Mouse (Mus musculus): ENCODE results near the gene Adamts14. TPM values are rescaled to one million over a fixed set of nuclear protein-coding genes. Genes with fewer than 3 reads are reported as not detected.

Adamts14 gene
- polyA plus RNA-seq, 1 experiment from 2014 or later: 0.29 TPM

DNA sequence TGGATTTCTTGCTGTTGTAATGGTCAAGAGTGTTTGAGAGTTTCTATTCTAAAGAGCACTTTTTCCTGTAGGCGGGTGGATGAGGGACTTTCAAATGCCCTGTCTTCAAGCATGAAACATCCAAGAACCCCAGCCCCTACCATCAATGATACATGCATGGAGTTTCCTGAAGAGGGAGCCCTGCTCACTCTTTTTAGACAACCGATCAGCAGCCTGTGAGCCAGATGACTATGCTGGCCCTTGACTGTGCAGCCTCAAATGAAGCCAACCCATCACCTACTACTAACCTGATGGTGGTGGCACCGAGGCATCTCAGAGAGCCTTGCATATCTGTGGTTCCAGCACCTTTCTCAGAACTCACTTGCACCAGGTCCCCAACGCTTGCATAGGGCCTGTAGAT is 100.7 kb downstream of the Adamts14 start:
- no peak overlapping the region for H3K4me3 ChIP-seq (ENCODE audit: low read depth, low read length)
- H3K36me3 ChIP-seq (ENCODE audit: control insufficient read depth, insufficient read depth, low read length): no peaks in the 10 kb centered on the region
- 83% methylated on average over 4 of the region's 4 CpGs for WGBS
- ATAC-seq: no peak
- H3K9ac ChIP-seq (ENCODE audit: low read depth, low read length): no peak overlapping the region
- no peaks in the 10 kb centered on the region for H3K27me3 ChIP-seq (ENCODE audit: control insufficient read depth, insufficient read depth, low read depth, low read length)
- H3K9me3 ChIP-seq (replicated peaks; ENCODE audit: control insufficient read depth, low read length, poor library complexity, severe bottlenecking): no peaks in the 10 kb centered on the region
- H3K4me2 ChIP-seq (ENCODE audit: low read length): no peak overlapping the region
- H3K27ac ChIP-seq (ENCODE audit: low read length): no peak overlapping the region
- H3K4me1 ChIP-seq (ENCODE audit: control insufficient read depth, insufficient read depth, low read length): no peaks in the 10 kb centered on the region

GRCm38 (mm10) chr10:61171654-61172053 is 101.6 kb downstream of the Adamts14 start, which contains the start of gene Tbata:
TSS of gene Tbata (plus strand) at chr10:61171954.
- no peak within 1 kb of the TSS for H3K9ac ChIP-seq (ENCODE audit: low read depth, low read length)
- H3K27ac ChIP-seq (ENCODE audit: low read length): no peak within 1 kb of the TSS
- H3K4me1 ChIP-seq (ENCODE audit: control insufficient read depth, insufficient read depth, low read length): no peaks in the 10 kb centered on the region
- ATAC-seq: no peak
- no peaks in the 10 kb centered on the region for H3K9me3 ChIP-seq (replicated peaks; ENCODE audit: control insufficient read depth, low read length, poor library complexity, severe bottlenecking)
- no peaks in the 10 kb centered on the region for H3K36me3 ChIP-seq (ENCODE audit: control insufficient read depth, insufficient read depth, low read length)
- WGBS: 72% methylated on average over 3 of the region's 3 CpGs
- H3K27me3 ChIP-seq (ENCODE audit: control insufficient read depth, insufficient read depth, low read depth, low read length): no peaks in the 10 kb centered on the region
- H3K4me3 ChIP-seq (ENCODE audit: low read depth, low read length): no peak within 1 kb of the TSS
- H3K4me2 ChIP-seq (ENCODE audit: low read length): no peak within 1 kb of the TSS

DNA sequence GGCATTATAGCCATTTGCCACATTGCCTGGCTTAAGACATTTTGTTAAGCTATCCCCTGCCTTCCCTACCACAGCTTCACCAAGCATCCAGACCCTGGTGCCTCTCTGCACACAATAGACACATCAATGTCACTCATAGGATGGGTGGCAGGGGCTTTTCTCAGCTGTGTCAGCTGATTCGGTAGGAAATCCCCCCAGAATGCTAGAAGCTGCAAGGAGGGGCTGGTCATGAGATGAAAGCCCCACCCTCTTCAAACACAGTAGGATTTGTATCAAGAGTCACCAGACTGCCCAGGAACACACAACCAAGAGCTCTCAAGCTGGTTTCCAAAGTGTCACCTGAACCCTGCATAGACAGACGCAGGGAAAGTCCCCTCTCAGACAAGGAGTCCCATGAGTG is 104.8 kb downstream of the Adamts14 start:
- Histone ChIP-seq H3K9ac (ENCODE audit: low read depth, low read length) (no peak overlapping the region), H3K27me3 (ENCODE audit: control insufficient read depth, insufficient read depth, low read depth, low read length) (no peaks in the 10 kb centered on the region), H3K4me2 (ENCODE audit: low read length) (no peak overlapping the region), H3K27ac (ENCODE audit: low read length) (no peak overlapping the region), H3K4me1 (ENCODE audit: control insufficient read depth, insufficient read depth, low read length) (no peaks in the 10 kb centered on the region), H3K36me3 (ENCODE audit: control insufficient read depth, insufficient read depth, low read length) (no peaks in the 10 kb centered on the region), H3K9me3 (replicated peaks; ENCODE audit: control insufficient read depth, low read length, poor library complexity, severe bottlenecking) (no peaks in the 10 kb centered on the region), H3K4me3 (ENCODE audit: low read depth, low read length) (no peak overlapping the region)
- WGBS: 50% methylated on average over 2 of the region's 2 CpGs
- ATAC-seq: no peak

DNA sequence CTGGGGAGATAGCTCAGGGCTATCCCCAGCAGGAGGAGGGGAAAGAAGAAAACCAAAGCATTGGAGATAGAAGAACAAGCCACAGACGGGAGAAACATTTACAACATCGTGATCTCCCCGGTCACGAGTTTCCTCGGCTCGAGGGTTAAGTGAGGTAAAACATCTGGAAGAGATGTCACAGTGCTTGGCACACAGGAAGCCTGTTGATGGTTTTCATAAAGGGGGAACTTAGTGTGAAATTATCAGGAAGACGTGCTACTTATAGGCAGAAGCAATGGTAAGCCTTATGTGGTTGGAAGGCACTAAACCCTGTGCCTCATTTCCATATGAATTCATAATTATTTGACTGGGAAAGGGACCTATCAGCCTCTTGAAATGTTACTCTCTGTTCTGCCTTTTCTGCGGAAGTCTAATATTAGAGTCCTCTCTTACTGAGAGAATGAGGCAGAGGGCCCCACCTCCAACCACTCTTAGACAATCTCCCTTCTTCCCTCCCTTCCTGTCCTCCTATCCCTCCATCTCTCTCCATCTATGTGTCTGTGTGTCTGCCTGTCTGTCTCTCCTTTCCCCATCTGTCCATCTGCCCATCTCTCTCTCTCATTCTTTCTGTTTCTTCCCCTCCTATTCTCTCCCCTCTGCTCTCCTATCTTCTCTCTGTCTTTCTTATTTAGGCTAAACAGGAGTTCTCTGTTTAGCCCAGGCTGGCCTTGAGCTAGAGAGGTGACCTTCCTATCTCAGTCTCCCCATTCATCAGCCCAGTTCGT is 105.7 kb downstream of the Adamts14 start:
- no peaks in the 10 kb centered on the region for H3K9me3 ChIP-seq (replicated peaks; ENCODE audit: control insufficient read depth, low read length, poor library complexity, severe bottlenecking)
- WGBS: 78% methylated on average over 9 of the region's 9 CpGs
- H3K27ac ChIP-seq (ENCODE audit: low read length): no peak overlapping the region
- no peaks in the 10 kb centered on the region for H3K27me3 ChIP-seq (ENCODE audit: control insufficient read depth, insufficient read depth, low read depth, low read length)
- no peak overlapping the region for H3K4me2 ChIP-seq (ENCODE audit: low read length)
- H3K4me1 ChIP-seq (ENCODE audit: control insufficient read depth, insufficient read depth, low read length): no peaks in the 10 kb centered on the region
- H3K9ac ChIP-seq (ENCODE audit: low read depth, low read length): no peak overlapping the region
- H3K4me3 ChIP-seq (ENCODE audit: low read depth, low read length): no peak overlapping the region
- no peak for ATAC-seq
- H3K36me3 ChIP-seq (ENCODE audit: control insufficient read depth, insufficient read depth, low read length): no peaks in the 10 kb centered on the region

DNA sequence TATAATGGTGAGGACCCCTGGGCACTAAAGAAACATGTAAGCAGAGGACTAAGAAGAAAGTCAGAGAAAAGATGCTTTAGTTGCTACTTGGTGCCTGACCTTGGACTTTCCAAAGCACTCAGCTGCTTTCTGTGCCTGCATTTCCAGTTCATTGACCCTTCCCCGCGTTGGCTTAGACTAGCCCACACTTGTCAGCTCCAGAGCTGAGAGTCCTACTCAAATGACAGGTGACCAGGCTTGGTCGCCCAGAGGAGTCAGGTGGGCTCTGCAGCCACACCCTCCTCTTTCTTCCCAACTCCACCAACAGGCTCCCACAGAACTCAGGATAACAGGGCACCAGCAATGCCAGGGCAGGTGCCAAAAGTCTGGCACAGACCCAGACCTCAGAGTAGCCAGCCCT is 110.9 kb downstream of the Adamts14 start:
- Histone ChIP-seq H3K4me3 (ENCODE audit: low read depth, low read length) (no peak overlapping the region), H3K27ac (ENCODE audit: low read length) (no peak overlapping the region), H3K4me1 (ENCODE audit: control insufficient read depth, insufficient read depth, low read length) (no peaks in the 10 kb centered on the region), H3K36me3 (ENCODE audit: control insufficient read depth, insufficient read depth, low read length) (no peaks in the 10 kb centered on the region), H3K9ac (ENCODE audit: low read depth, low read length) (no peak overlapping the region), H3K4me2 (ENCODE audit: low read length) (no peak overlapping the region), H3K9me3 (replicated peaks; ENCODE audit: control insufficient read depth, low read length, poor library complexity, severe bottlenecking) (no peaks in the 10 kb centered on the region), H3K27me3 (ENCODE audit: control insufficient read depth, insufficient read depth, low read depth, low read length) (no peaks in the 10 kb centered on the region)
- no peak for ATAC-seq
- 86% methylated on average over 3 of the region's 3 CpGs for WGBS

DNA sequence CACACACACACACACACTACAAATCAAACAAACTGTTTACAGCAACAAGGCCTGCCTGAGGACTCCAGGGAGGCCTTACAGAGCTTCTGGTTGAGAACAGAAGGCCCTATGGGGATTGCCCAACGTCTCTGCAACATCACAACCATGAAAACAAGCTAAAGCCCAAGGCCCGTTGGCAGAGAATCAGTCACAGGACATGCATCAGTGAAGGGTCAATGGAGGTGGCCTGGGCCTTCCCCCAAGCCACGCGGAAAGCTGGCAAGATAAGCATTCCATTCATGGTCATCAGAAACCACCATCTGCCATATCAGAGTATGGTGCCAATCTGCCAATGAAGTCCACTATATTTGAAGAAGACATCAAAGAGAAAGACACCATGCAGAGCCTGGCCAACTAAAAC is 112.6 kb downstream of the Adamts14 start:
- Histone ChIP-seq H3K27ac (ENCODE audit: low read length) (no peak overlapping the region), H3K4me1 (ENCODE audit: control insufficient read depth, insufficient read depth, low read length) (no peaks in the 10 kb centered on the region), H3K36me3 (ENCODE audit: control insufficient read depth, insufficient read depth, low read length) (no peaks in the 10 kb centered on the region), H3K4me3 (ENCODE audit: low read depth, low read length) (no peak overlapping the region), H3K27me3 (ENCODE audit: control insufficient read depth, insufficient read depth, low read depth, low read length) (no peaks in the 10 kb centered on the region), H3K9ac (ENCODE audit: low read depth, low read length) (no peak overlapping the region), H3K4me2 (ENCODE audit: low read length) (no peak overlapping the region), H3K9me3 (replicated peaks; ENCODE audit: control insufficient read depth, low read length, poor library complexity, severe bottlenecking) (no peaks in the 10 kb centered on the region)
- ATAC-seq: no peak
- 83% methylated on average over 4 of the region's 4 CpGs for WGBS

DNA sequence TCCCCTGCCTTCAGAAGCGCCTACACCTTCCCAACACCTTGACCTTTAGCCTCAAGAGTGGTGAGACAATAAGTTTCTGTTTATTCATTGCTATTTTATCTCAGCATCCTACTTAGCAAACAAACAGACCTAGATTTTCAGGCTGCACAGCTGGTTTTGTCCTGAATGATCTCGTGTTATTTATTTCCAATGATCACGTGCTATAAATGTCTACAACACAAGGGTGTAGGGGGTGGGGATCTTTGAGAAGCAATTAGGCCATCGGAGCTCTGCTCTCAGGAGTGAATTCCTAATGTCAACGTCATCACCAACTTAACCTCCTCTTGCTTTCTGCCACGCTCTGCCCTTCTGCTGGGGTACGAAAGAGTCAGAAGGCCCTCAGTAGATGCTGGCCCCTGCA is 113.1 kb downstream of the Adamts14 start:
- WGBS: 90% methylated on average over 7 of the region's 7 CpGs
- Histone ChIP-seq H3K9ac (ENCODE audit: low read depth, low read length) (no peak overlapping the region), H3K4me1 (ENCODE audit: control insufficient read depth, insufficient read depth, low read length) (no peaks in the 10 kb centered on the region)

GRCm38 (mm10) chr10:61158594-61158993 is 114.6 kb downstream of the Adamts14 start:
- no peak overlapping the region for H3K4me3 ChIP-seq (ENCODE audit: low read depth, low read length)
- ATAC-seq: no peak
- no peaks in the 10 kb centered on the region for H3K27me3 ChIP-seq (ENCODE audit: control insufficient read depth, insufficient read depth, low read depth, low read length)
- H3K9me3 ChIP-seq (replicated peaks; ENCODE audit: control insufficient read depth, low read length, poor library complexity, severe bottlenecking): no peaks in the 10 kb centered on the region
- H3K4me1 ChIP-seq (ENCODE audit: control insufficient read depth, insufficient read depth, low read length): no peaks in the 10 kb centered on the region
- no peaks in the 10 kb centered on the region for H3K36me3 ChIP-seq (ENCODE audit: control insufficient read depth, insufficient read depth, low read length)
- no peak overlapping the region for H3K27ac ChIP-seq (ENCODE audit: low read length)
- WGBS: 84% methylated on average over 3 of the region's 3 CpGs
- no peak overlapping the region for H3K4me2 ChIP-seq (ENCODE audit: low read length)
- H3K9ac ChIP-seq (ENCODE audit: low read depth, low read length): no peak overlapping the region

More for the DNA sequence above, 113.1 kb downstream of the Adamts14 start:
- Histone ChIP-seq H3K27me3 (ENCODE audit: control insufficient read depth, insufficient read depth, low read depth, low read length) (no peaks in the 10 kb centered on the region), H3K4me3 (ENCODE audit: low read depth, low read length) (no peak overlapping the region), H3K4me2 (ENCODE audit: low read length) (no peak overlapping the region), H3K36me3 (ENCODE audit: control insufficient read depth, insufficient read depth, low read length) (no peaks in the 10 kb centered on the region), H3K9me3 (replicated peaks; ENCODE audit: control insufficient read depth, low read length, poor library complexity, severe bottlenecking) (no peaks in the 10 kb centered on the region), H3K27ac (ENCODE audit: low read length) (no peak overlapping the region)
- ATAC-seq: no peak

- Histone ChIP-seq H3K9ac (ENCODE audit: low read depth, low read length) (no peak overlapping the region), H3K36me3 (ENCODE audit: control insufficient read depth, insufficient read depth, low read length) (no peaks in the 10 kb centered on the region), H3K4me3 (ENCODE audit: low read depth, low read length) (no peak overlapping the region), H3K27ac (ENCODE audit: low read length) (no peak overlapping the region), H3K4me2 (ENCODE audit: low read length) (no peak overlapping the region), H3K9me3 (replicated peaks; ENCODE audit: control insufficient read depth, low read length, poor library complexity, severe bottlenecking) (no peaks in the 10 kb centered on the region), H3K4me1 (ENCODE audit: control insufficient read depth, insufficient read depth, low read length) (no peaks in the 10 kb centered on the region), H3K27me3 (ENCODE audit: control insufficient read depth, insufficient read depth, low read depth, low read length) (no peaks in the 10 kb centered on the region)
- ATAC-seq: no peak
- 81% methylated on average over 2 of the region's 2 CpGs for WGBS
These were observed 116.8 kb downstream of the Adamts14 start for GRCm38 (mm10) chr10:61156453-61156852.

Data from midbrain, embryonic 16.5 days (tissue).